Mouse (Mus musculus): ENCODE results near the gene Brk1. TPM values are rescaled to one million over a fixed set of nuclear protein-coding genes. Genes with fewer than 3 reads are reported as not detected.

Gene Brk1
- polyA plus RNA-seq, 1 experiment from 2014 or later = 220 TPM

DNA sequence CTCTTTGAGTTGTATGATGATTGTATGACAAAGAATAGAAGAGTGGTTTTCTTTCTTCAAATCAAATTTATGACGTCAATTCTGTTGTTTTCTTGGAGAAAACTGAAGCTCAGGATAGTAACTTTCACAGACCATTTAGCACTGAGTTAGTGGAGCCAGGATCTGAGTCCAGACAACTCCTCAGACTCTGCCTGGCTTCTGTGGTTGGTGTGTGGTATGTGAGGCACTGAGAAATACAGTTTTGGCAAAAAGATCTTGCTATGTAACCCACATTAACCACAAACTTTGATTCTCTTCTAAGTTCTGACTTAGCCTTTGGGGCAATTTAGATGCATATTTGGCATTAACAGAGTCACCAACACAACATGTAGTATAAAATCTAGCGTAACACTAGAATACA lies 11.9 kb upstream of the Brk1 start:
- Histone ChIP-seq H3K27ac (ENCODE audit: low read depth, low read length) (no peak overlapping the region), H3K4me2 (ENCODE audit: low read depth) (no peak overlapping the region), H3K36me3 (ENCODE audit: control insufficient read depth, insufficient read depth, low read length) (no peaks in the 10 kb centered on the region), H3K27me3 (ENCODE audit: control insufficient read depth, insufficient read depth, low read length) (no peaks in the 10 kb centered on the region), H3K4me3 (ENCODE audit: low read depth, low read length) (no peak overlapping the region), H3K4me1 (ENCODE audit: control insufficient read depth, insufficient read depth, low read length) (no peaks in the 10 kb centered on the region), H3K9ac (ENCODE audit: low read length) (no peak overlapping the region), H3K9me3 (ENCODE audit: control insufficient read depth, low read length) (no peaks in the 10 kb centered on the region)
- 90% methylated on average over 2 of the region's 2 CpGs for WGBS
- DNase-seq (ENCODE audit: low spot score) (no peak), ATAC-seq (ENCODE audit: insufficient read depth, low FRiP score, low TSS enrichment) (no peak)

- ATAC-seq (ENCODE audit: insufficient read depth, low FRiP score, low TSS enrichment) = no peak
- Histone ChIP-seq H3K27ac (ENCODE audit: low read depth, low read length) (no peak overlapping the region), H3K4me3 (ENCODE audit: low read depth, low read length) (no peak overlapping the region), H3K4me1 (ENCODE audit: control insufficient read depth, insufficient read depth, low read length) (no peaks in the 10 kb centered on the region), H3K9ac (ENCODE audit: low read length) (no peak overlapping the region), H3K9me3 (ENCODE audit: control insufficient read depth, low read length) (no peaks in the 10 kb centered on the region), H3K4me2 (ENCODE audit: low read depth) (no peak overlapping the region), H3K27me3 (ENCODE audit: control insufficient read depth, insufficient read depth, low read length) (no peaks in the 10 kb centered on the region), H3K36me3 (ENCODE audit: control insufficient read depth, insufficient read depth, low read length) (no peaks in the 10 kb centered on the region)
- DNase-seq (ENCODE audit: low spot score) = no peak
- 88% methylated on average over 4 of the region's 4 CpGs for WGBS
These were observed 6.6 kb upstream of the Brk1 start for GRCm38 (mm10) chr6:113597945-113598344.

- Histone ChIP-seq H3K9ac (ENCODE audit: low read length) (no peak overlapping the region), H3K4me1 (ENCODE audit: control insufficient read depth, insufficient read depth, low read length) (no peaks in the 10 kb centered on the region), H3K36me3 (ENCODE audit: control insufficient read depth, insufficient read depth, low read length) (no peaks in the 10 kb centered on the region), H3K27me3 (ENCODE audit: control insufficient read depth, insufficient read depth, low read length) (no peaks in the 10 kb centered on the region), H3K9me3 (ENCODE audit: control insufficient read depth, low read length) (no peaks in the 10 kb centered on the region), H3K4me3 (ENCODE audit: low read depth, low read length) (no peak overlapping the region), H3K27ac (ENCODE audit: low read depth, low read length) (no peak overlapping the region), H3K4me2 (ENCODE audit: low read depth) (no peak overlapping the region)
- 92% methylated on average over 5 of the region's 5 CpGs for WGBS
- DNase-seq (ENCODE audit: low spot score) (no peak), ATAC-seq (ENCODE audit: insufficient read depth, low FRiP score, low TSS enrichment) (no peak)
These were observed 4.7 kb upstream of the Brk1 start for GRCm38 (mm10) chr6:113599833-113600232.

DNA sequence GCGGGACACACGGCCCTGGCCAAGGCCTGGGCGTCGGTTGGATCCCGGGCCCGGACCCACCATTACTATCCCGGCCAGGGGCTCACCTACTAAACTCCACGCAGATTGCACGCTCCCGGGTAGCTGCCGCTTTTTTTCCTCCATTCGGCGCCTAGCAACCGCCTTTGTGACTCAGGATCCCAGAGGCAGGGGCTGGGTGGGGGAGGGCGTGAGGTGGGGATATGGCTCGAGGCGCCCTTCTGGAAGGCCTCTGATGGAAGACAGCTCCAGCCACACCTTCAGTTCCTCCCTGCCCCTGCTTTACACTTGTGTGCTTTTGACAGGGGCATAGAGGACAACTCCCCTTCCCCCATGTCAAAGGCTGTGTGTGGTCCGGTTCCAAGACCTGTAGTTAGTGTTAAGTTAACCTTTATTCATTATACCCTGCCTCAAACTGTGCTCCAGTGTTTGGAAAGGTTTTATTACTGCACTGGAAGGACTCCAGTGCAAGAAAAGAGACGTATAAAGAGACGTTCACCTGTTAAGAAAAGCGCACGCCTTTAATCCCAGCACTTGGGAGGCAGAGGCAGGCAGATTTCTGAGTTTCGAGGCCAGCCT lies 3.9 kb upstream of the Brk1 start, which contains the start of gene Fancd2os:
Gene Fancd2os, minus strand, starts transcription at position 173 of the 597 bp plus-strand sequence.
- Histone ChIP-seq H3K9ac (ENCODE audit: low read length) (peak within 1 kb of the TSS; percentile 26; the same call in 1 of the 2 replicates), H3K27me3 (ENCODE audit: control insufficient read depth, insufficient read depth, low read length) (no peaks in the 10 kb centered on the region), H3K9me3 (ENCODE audit: control insufficient read depth, low read length) (no peaks in the 10 kb centered on the region), H3K36me3 (ENCODE audit: control insufficient read depth, insufficient read depth, low read length) (no peaks in the 10 kb centered on the region), H3K27ac (ENCODE audit: low read depth, low read length) (no peak within 1 kb of the TSS), H3K4me1 (ENCODE audit: control insufficient read depth, insufficient read depth, low read length) (peaks cover 4% of the 10 kb centered on the region; the same call in 1 of the 2 replicates), H3K4me2 (ENCODE audit: low read depth) (no peak within 1 kb of the TSS), H3K4me3 (ENCODE audit: low read depth, low read length) (no peak within 1 kb of the TSS)
- DNase-seq (ENCODE audit: low spot score) = peak; percentile 18
- WGBS = 45% methylated on average over 23 of the region's 23 CpGs
- ATAC-seq (ENCODE audit: insufficient read depth, low FRiP score, low TSS enrichment) = no peak

DNA sequence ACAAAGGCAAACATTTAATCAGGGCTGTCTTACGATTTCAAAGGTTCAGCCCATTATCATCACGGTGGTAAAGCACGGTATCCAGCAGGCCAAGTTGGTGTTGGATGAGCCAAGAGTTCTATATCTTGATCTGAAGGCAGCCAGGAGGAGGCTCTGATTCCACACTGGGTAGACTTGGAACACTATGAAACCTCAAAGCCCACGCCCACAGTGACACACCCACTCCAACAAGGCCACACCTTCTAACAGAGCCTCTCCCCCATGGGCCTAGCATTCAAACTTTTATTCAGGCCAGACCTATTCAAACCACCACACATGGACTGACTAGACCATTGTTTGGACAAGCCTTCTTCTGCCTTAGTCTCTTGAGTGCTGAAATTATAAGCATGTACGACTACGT lies 1.8 kb upstream of the Brk1 start:
- Histone ChIP-seq H3K9ac (ENCODE audit: low read length) (no peak overlapping the region), H3K4me3 (ENCODE audit: low read depth, low read length) (no peak overlapping the region), H3K4me2 (ENCODE audit: low read depth) (no peak overlapping the region), H3K27ac (ENCODE audit: low read depth, low read length) (no peak overlapping the region), H3K36me3 (ENCODE audit: control insufficient read depth, insufficient read depth, low read length) (no peaks in the 10 kb centered on the region), H3K4me1 (ENCODE audit: control insufficient read depth, insufficient read depth, low read length) (peaks cover 9% of the 10 kb centered on the region; the same call in 1 of the 2 replicates), H3K9me3 (ENCODE audit: control insufficient read depth, low read length) (no peaks in the 10 kb centered on the region), H3K27me3 (ENCODE audit: control insufficient read depth, insufficient read depth, low read length) (no peaks in the 10 kb centered on the region)
- DNase-seq (ENCODE audit: low spot score) (no peak), ATAC-seq (ENCODE audit: insufficient read depth, low FRiP score, low TSS enrichment) (no peak)
- 91% methylated on average over 6 of the region's 6 CpGs for WGBS

DNA sequence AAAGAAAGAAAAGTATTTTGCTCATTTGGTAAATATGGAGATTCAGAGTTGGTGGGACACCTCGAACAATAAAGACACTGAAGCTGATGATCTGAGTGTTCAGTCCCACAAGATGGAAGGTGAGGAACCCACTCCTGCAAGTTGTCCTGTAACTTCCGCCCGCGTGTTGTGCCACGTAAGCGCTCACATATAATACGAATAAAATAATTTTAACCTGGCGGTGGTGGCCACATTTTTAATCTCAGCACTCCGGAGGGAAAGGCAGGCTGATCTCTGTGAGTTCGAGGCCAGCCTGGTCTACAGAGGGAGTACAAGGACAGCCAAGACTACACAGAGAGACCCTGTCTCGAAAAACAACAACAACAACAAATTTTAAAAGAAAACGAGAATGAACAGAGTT lies 579 bp upstream of the Brk1 start:
- Histone ChIP-seq H3K4me2 (ENCODE audit: low read depth) (peak overlapping the region; percentile 69), H3K27me3 (ENCODE audit: control insufficient read depth, insufficient read depth, low read length) (no peaks in the 10 kb centered on the region), H3K9ac (ENCODE audit: low read length) (peak overlapping the region; percentile 94), H3K9me3 (ENCODE audit: control insufficient read depth, low read length) (no peaks in the 10 kb centered on the region), H3K36me3 (ENCODE audit: control insufficient read depth, insufficient read depth, low read length) (no peaks in the 10 kb centered on the region), H3K27ac (ENCODE audit: low read depth, low read length) (no peak overlapping the region), H3K4me1 (ENCODE audit: control insufficient read depth, insufficient read depth, low read length) (peaks cover 9% of the 10 kb centered on the region; the same call in 1 of the 2 replicates), H3K4me3 (ENCODE audit: low read depth, low read length) (peak overlapping the region; percentile 97)
- ATAC-seq (ENCODE audit: insufficient read depth, low FRiP score, low TSS enrichment) (0 out of 2 replicates have a peak, but pooled peaks have one; percentile 4), DNase-seq (ENCODE audit: low spot score) (peak; percentile 13)
- WGBS = 48% methylated on average over 12 of the region's 12 CpGs

DNA sequence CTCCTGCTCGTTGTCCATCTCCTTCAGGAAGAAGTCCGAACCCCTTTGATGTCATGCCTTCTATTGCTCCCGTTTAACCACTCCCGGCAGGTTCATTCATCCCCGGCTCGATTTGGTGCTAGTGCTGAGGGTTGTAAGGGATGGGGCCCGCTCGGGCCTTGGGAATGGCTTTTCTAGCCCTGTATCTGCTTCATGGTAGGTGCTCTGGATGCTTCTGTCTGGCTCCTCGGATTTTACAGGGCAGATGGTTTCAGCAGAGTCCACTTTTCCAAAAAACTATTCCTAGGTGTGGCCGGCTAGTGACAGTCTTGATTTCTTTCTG lies 613 bp downstream of the Brk1 start:
- DNase-seq (ENCODE audit: low spot score) (no peak), ATAC-seq (ENCODE audit: insufficient read depth, low FRiP score, low TSS enrichment) (no peak; the same call in 1 of the 2 replicates)
- Histone ChIP-seq H3K9ac (ENCODE audit: low read length) (peak overlapping the region; percentile 94), H3K9me3 (ENCODE audit: control insufficient read depth, low read length) (no peaks in the 10 kb centered on the region), H3K27ac (ENCODE audit: low read depth, low read length) (peak overlapping the region; percentile 75), H3K27me3 (ENCODE audit: control insufficient read depth, insufficient read depth, low read length) (no peaks in the 10 kb centered on the region), H3K4me2 (ENCODE audit: low read depth) (peak overlapping the region; percentile 69), H3K4me1 (ENCODE audit: control insufficient read depth, insufficient read depth, low read length) (peaks cover 9% of the 10 kb centered on the region; the same call in 1 of the 2 replicates), H3K4me3 (ENCODE audit: low read depth, low read length) (peak overlapping the region; percentile 97), H3K36me3 (ENCODE audit: control insufficient read depth, insufficient read depth, low read length) (no peaks in the 10 kb centered on the region)
- WGBS = 5% methylated on average over 10 of the region's 10 CpGs

GRCm38 (mm10) chr6:113608871-113609270 lies 4.3 kb downstream of the Brk1 start:
- DNase-seq (ENCODE audit: low spot score) (no peak), ATAC-seq (ENCODE audit: insufficient read depth, low FRiP score, low TSS enrichment) (no peak)
- peaks cover 9% of the 10 kb centered on the region; the same call in 1 of the 2 replicates for H3K4me1 ChIP-seq (ENCODE audit: control insufficient read depth, insufficient read depth, low read length)
- no peak overlapping the region for H3K9ac ChIP-seq (ENCODE audit: low read length)
- H3K9me3 ChIP-seq (ENCODE audit: control insufficient read depth, low read length) = no peaks in the 10 kb centered on the region
- 83% methylated on average over 6 of the region's 6 CpGs for WGBS
- H3K4me3 ChIP-seq (ENCODE audit: low read depth, low read length) = no peak overlapping the region
- no peak overlapping the region for H3K27ac ChIP-seq (ENCODE audit: low read depth, low read length)
- no peaks in the 10 kb centered on the region for H3K27me3 ChIP-seq (ENCODE audit: control insufficient read depth, insufficient read depth, low read length)
- H3K4me2 ChIP-seq (ENCODE audit: low read depth) = no peak overlapping the region
- H3K36me3 ChIP-seq (ENCODE audit: control insufficient read depth, insufficient read depth, low read length) = no peaks in the 10 kb centered on the region

- H3K4me3 ChIP-seq (ENCODE audit: low read depth, low read length) = no peak overlapping the region
- no peaks in the 10 kb centered on the region for H3K27me3 ChIP-seq (ENCODE audit: control insufficient read depth, insufficient read depth, low read length)
- H3K9ac ChIP-seq (ENCODE audit: low read length) = no peak overlapping the region
- H3K4me2 ChIP-seq (ENCODE audit: low read depth) = no peak overlapping the region
- no peak for ATAC-seq (ENCODE audit: insufficient read depth, low FRiP score, low TSS enrichment)
- no peaks in the 10 kb centered on the region for H3K9me3 ChIP-seq (ENCODE audit: control insufficient read depth, low read length)
- peaks cover 9% of the 10 kb centered on the region; the same call in 1 of the 2 replicates for H3K4me1 ChIP-seq (ENCODE audit: control insufficient read depth, insufficient read depth, low read length)
- H3K36me3 ChIP-seq (ENCODE audit: control insufficient read depth, insufficient read depth, low read length) = no peaks in the 10 kb centered on the region
- DNase-seq (ENCODE audit: low spot score) = no peak
- H3K27ac ChIP-seq (ENCODE audit: low read depth, low read length) = no peak overlapping the region
- 93% methylated on average over 7 of the region's 7 CpGs for WGBS
These were observed 4.7 kb downstream of the Brk1 start for GRCm38 (mm10) chr6:113609293-113609692.

Data from neural tube, embryonic 11.5 days (tissue).